Mouse (Mus musculus): ENCODE data around the gene Gng2. TPM values are rescaled to one million over a fixed set of nuclear protein-coding genes. Genes with fewer than 3 reads are reported as not detected.
A peak's percentile ranks its signal among the peaks of the same experiment; 100 is the strongest.

The Gng2 gene
- total RNA-seq, 1 experiment from 2014 or later = 67.2 TPM

DNA sequence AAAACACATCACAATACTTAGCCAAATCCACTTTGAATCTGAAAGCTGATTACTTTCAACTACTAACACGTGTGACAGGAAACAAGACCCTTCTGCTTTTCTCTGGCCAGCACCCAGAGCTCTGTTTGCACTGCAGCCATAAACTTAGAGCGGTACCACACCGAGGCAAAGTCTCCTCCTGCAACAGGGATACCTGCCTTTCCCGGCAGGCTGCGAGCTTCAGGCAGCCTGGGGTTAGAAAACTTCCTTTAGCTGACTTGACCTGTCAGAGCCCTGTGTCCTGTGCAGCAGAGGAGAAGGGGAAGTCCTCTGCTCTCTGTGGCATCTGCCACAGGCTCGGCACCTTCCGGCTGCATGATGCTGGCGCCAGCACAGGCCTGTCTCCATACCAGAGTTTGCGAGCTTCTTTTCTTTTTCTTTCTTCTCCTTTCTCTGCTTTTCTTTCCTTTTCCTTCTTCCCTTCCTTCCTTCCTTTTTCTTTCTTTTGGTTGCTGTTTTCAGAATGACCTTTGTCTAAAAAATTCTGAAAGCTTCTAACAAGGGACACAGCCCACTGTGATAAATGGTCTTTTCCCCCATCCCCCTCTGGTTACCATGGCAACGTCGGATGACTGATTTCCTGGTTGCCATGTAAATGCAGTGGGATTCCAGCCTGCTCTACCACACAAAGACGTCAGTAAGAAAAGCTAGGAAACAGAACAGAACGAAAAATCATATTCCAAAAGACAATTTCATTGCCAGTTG is 9.4 kb upstream of the Gng2 start:
- ATAC-seq (replicated peaks in 1 of 2; ENCODE audit: insufficient read depth in 1 of 2, low FRiP score in 2 of 2, low TSS enrichment in 1 of 2, low read depth in 1 of 2, poor library complexity in 2 of 2, severe bottlenecking in 2 of 2) = peak; percentile 75 to 77

- no peak for ATAC-seq (replicated peaks in 1 of 2; ENCODE audit: insufficient read depth in 1 of 2, low FRiP score in 2 of 2, low TSS enrichment in 1 of 2, low read depth in 1 of 2, poor library complexity in 2 of 2, severe bottlenecking in 2 of 2)
These were observed 8.6 kb upstream of the Gng2 start for GRCm38 (mm10) chr14:19985912-19986613.

- ATAC-seq (replicated peaks in 1 of 2; ENCODE audit: insufficient read depth in 1 of 2, low FRiP score in 2 of 2, low TSS enrichment in 1 of 2, low read depth in 1 of 2, poor library complexity in 2 of 2, severe bottlenecking in 2 of 2) = peak; percentile 84 to 91
These were observed 7.9 kb upstream of the Gng2 start for GRCm38 (mm10) chr14:19985107-19985911.

GRCm38 (mm10) chr14:19976421-19977270 is 781 bp downstream of the Gng2 start:
- peak; percentile 83 to 86 for ATAC-seq (replicated peaks in 1 of 2; ENCODE audit: insufficient read depth in 1 of 2, low FRiP score in 2 of 2, low TSS enrichment in 1 of 2, low read depth in 1 of 2, poor library complexity in 2 of 2, severe bottlenecking in 2 of 2)

GRCm38 (mm10) chr14:19974978-19975493 is 2.4 kb downstream of the Gng2 start:
- peak; percentile 17 to 25; a peak in 2 of 4 replicates for ATAC-seq (replicated peaks in 1 of 2; ENCODE audit: insufficient read depth in 1 of 2, low FRiP score in 2 of 2, low TSS enrichment in 1 of 2, low read depth in 1 of 2, poor library complexity in 2 of 2, severe bottlenecking in 2 of 2)

- ATAC-seq (replicated peaks in 1 of 2; ENCODE audit: insufficient read depth in 1 of 2, low FRiP score in 2 of 2, low TSS enrichment in 1 of 2, low read depth in 1 of 2, poor library complexity in 2 of 2, severe bottlenecking in 2 of 2) = no peak
These were observed 3.0 kb downstream of the Gng2 start for GRCm38 (mm10) chr14:19974429-19974828.

- no peak for ATAC-seq (replicated peaks in 1 of 2; ENCODE audit: insufficient read depth in 1 of 2, low FRiP score in 2 of 2, low TSS enrichment in 1 of 2, low read depth in 1 of 2, poor library complexity in 2 of 2, severe bottlenecking in 2 of 2)
These were observed 5.0 kb downstream of the Gng2 start for GRCm38 (mm10) chr14:19972316-19973029.

- ATAC-seq (replicated peaks in 1 of 2; ENCODE audit: insufficient read depth in 1 of 2, low FRiP score in 2 of 2, low TSS enrichment in 1 of 2, low read depth in 1 of 2, poor library complexity in 2 of 2, severe bottlenecking in 2 of 2) = peak; percentile 77 to 82
These were observed 6.6 kb downstream of the Gng2 start for GRCm38 (mm10) chr14:19970845-19971244.

- no peak for ATAC-seq (replicated peaks in 1 of 2; ENCODE audit: insufficient read depth in 1 of 2, low FRiP score in 2 of 2, low TSS enrichment in 1 of 2, low read depth in 1 of 2, poor library complexity in 2 of 2, severe bottlenecking in 2 of 2)
These were observed 7.2 kb downstream of the Gng2 start for GRCm38 (mm10) chr14:19970106-19970785.

GRCm38 (mm10) chr14:19969566-19969965 is 7.9 kb downstream of the Gng2 start:
- ATAC-seq (replicated peaks in 1 of 2; ENCODE audit: insufficient read depth in 1 of 2, low FRiP score in 2 of 2, low TSS enrichment in 1 of 2, low read depth in 1 of 2, poor library complexity in 2 of 2, severe bottlenecking in 2 of 2) = no peak

DNA sequence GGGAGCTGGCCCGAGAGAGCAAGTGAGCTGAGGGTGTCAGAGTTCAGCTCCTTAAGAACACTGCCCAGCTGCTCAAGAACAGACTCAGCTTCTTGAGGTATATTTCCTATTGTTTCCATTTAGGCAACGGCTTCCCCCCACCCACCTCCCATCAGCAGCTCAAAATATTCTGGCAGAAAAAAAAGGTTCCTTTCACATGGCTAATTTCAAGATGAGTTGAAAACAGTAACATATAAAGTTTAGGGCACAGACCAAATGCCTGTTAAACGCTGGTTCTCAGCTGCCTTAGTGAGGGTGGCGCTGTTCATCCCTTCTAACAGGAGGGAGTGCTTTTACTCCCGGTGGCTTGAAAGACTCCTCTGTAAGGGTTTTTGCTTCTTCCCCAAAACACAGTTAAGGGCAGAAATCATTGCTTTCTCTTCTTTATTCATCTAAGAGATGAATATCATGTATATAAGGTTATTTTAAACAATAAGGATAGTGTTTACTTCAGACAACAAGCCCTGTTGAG is 8.4 kb downstream of the Gng2 start:
- no peak for ATAC-seq (replicated peaks in 1 of 2; ENCODE audit: insufficient read depth in 1 of 2, low FRiP score in 2 of 2, low TSS enrichment in 1 of 2, low read depth in 1 of 2, poor library complexity in 2 of 2, severe bottlenecking in 2 of 2)

DNA sequence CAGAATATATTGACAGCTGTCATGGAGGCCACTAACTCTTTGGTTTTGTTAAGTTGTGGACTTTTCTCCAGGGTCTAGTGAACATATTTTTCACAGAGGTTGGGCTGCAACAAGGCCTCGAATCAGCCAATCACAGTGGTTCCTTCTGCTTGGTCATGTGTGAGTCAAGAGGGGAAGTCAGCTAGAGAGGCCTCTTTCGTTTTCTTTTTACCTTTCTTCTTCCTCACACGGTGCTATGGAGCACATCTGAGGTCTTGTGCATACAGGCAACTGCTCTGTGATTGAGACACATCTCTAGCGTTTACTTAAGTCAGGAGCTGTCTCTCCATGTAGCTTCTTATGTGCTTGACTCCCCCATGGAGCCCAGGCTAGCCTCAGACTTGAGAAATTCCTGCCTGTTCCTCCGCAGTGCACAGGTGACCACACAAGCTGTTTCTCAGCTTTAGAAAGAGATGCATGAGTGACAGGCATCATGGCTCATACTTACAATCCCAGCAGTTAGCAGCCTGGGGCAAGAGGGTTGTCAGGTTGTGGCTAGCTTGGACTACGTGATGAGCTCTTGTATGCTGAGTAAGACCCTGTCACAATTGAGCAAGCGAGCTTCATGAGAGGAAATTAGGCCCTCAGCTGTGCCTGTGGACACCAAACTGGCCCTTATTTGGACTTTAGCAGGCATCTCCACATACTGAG is 9.0 kb downstream of the Gng2 start:
- peak; percentile 63 to 74 for ATAC-seq (replicated peaks in 1 of 2; ENCODE audit: insufficient read depth in 1 of 2, low FRiP score in 2 of 2, low TSS enrichment in 1 of 2, low read depth in 1 of 2, poor library complexity in 2 of 2, severe bottlenecking in 2 of 2)

GRCm38 (mm10) chr14:19967482-19967881 is 9.9 kb downstream of the Gng2 start:
- no peak for ATAC-seq (replicated peaks in 1 of 2; ENCODE audit: insufficient read depth in 1 of 2, low FRiP score in 2 of 2, low TSS enrichment in 1 of 2, low read depth in 1 of 2, poor library complexity in 2 of 2, severe bottlenecking in 2 of 2)

- no peak for ATAC-seq (replicated peaks in 1 of 2; ENCODE audit: insufficient read depth in 1 of 2, low FRiP score in 2 of 2, low TSS enrichment in 1 of 2, low read depth in 1 of 2, poor library complexity in 2 of 2, severe bottlenecking in 2 of 2)
These were observed 13.4 kb downstream of the Gng2 start for GRCm38 (mm10) chr14:19963961-19964505.

All from hematopoietic stem cell, adult 5-6 weeks (primary cell).